Mouse (Mus musculus): ENCODE results near the gene Cdc123. TPM values are rescaled to one million over a fixed set of nuclear protein-coding genes. Genes with fewer than 3 reads are reported as not detected.

Gene Cdc123
- polyA plus RNA-seq (2014; fragmentation: Nextera tagmentation; extraction: Ambion mirVana): 259 and 265 TPM in 2 replicates

DNA sequence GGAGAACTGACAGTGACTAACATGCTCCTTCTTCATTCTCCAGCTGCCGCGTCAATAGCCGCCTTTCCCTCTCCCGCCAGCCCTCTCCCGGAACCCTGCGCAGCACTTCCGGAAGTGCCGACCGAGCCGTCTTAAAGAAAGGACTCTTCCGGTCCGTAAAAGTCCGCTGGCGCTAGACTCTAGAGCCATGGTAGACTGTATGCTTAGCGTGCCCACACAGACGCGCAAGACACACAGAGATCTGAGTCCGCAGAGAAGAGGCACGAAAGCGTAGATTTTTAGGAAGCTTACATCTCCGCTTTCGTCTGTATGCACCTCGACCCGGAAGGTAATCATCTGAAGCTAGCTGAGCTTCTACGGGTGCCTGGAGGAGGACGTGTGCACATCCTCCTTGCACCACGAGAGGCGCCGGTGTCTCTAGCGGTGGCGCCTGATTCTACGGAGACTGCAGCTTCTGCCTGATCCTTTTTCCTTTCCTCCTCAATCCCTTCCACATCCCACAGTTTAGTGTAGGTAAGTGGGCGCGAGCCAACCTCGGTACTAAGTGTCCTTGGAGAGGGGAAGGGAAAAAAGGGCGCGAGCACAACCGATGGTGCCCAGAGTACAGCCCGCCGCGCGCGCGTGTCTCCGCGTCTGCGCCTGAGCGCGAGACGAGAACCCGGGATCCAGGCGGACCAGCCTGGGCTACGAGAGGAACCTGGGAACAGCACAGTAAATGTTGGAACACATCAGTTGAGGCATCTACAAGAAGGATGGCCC, at the start of gene Cdc123, which contains the start of gene Nudt5:
Gene Cdc123, minus strand, starts transcription at position 292 of the 759 bp plus-strand sequence.
Gene Nudt5, plus strand, starts transcription at position 147 of the 759 bp plus-strand sequence.
- Histone ChIP-seq H3K4me1 (ENCODE audit: control insufficient read depth, insufficient read depth, low read length) (peaks cover 12% of the 10 kb centered on the region), H3K9me3 (ENCODE audit: control insufficient read depth, low read length) (no peaks in the 10 kb centered on the region), H3K4me3 (ENCODE audit: low read depth, low read length) (peak within 1 kb of the TSS; percentile 77), H3K36me3 (ENCODE audit: control insufficient read depth, insufficient read depth, low read length) (peaks cover 31% of the 10 kb centered on the region), H3K27me3 (replicated peaks; ENCODE audit: control insufficient read depth, insufficient read depth, low read length) (no peaks in the 10 kb centered on the region), H3K27ac (replicated peaks; ENCODE audit: low read depth, low read length) (peak within 1 kb of the TSS; percentile 88), H3K4me2 (ENCODE audit: low read depth, low read length) (peak within 1 kb of the TSS; percentile 74), H3K9ac (ENCODE audit: low read depth, low read length) (peak within 1 kb of the TSS; percentile 89)
- WGBS: under 1% methylated on average over 53 of the region's 53 CpGs
- peak; percentile 98 for DNase-seq (ENCODE audit: low spot score)
- peak; percentile 97 for ATAC-seq (ENCODE audit: low read depth)

DNA sequence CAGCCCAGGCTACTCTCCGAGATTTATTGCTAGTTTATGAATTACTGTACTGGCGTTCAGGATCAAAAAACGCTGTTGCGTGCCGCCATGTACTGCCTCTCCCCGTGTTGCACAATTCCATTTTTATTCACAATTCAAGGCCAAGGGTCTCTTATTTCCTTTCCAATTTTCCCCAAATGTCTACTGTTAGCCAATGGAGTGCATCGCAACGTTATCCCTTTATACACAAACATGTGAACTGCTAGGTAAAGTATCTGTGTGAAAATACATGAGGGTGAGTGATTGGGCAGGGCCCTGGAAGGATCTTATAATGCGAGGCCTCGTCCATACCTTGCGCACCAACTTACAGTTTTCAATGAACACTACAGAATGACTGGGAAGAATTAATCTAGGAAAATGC, 49.3 kb upstream of the Cdc123 start:
- peak overlapping the region; percentile 64 for H3K4me2 ChIP-seq (ENCODE audit: low read depth, low read length)
- peak; percentile 12 for DNase-seq (ENCODE audit: low spot score)
- H3K9me3 ChIP-seq (ENCODE audit: control insufficient read depth, low read length): no peaks in the 10 kb centered on the region
- 34% methylated on average over 11 of the region's 11 CpGs for WGBS
- H3K27ac ChIP-seq (replicated peaks; ENCODE audit: low read depth, low read length): peak overlapping the region; percentile 85; the same call in 1 of the 2 replicates
- peak overlapping the region; percentile 94 for H3K4me3 ChIP-seq (ENCODE audit: low read depth, low read length)
- peak overlapping the region; percentile 93 for H3K9ac ChIP-seq (ENCODE audit: low read depth, low read length)
- H3K4me1 ChIP-seq (ENCODE audit: control insufficient read depth, insufficient read depth, low read length): peaks cover 4% of the 10 kb centered on the region
- no peaks in the 10 kb centered on the region for H3K27me3 ChIP-seq (replicated peaks; ENCODE audit: control insufficient read depth, insufficient read depth, low read length)
- ATAC-seq (ENCODE audit: low read depth): 0 out of 2 replicates have a peak, but pooled peaks have one; percentile 12
- peaks cover 28% of the 10 kb centered on the region for H3K36me3 ChIP-seq (ENCODE audit: control insufficient read depth, insufficient read depth, low read length)

GRCm38 (mm10) chr2:5889412-5889811, 44.4 kb upstream of the Cdc123 start:
- WGBS: 64% methylated on average over 2 of the region's 2 CpGs
- no peak for ATAC-seq (ENCODE audit: low read depth)
- H3K4me1 ChIP-seq (ENCODE audit: control insufficient read depth, insufficient read depth, low read length): peaks cover 4% of the 10 kb centered on the region
- peaks cover 60% of the 10 kb centered on the region for H3K36me3 ChIP-seq (ENCODE audit: control insufficient read depth, insufficient read depth, low read length)
- no peak overlapping the region for H3K9ac ChIP-seq (ENCODE audit: low read depth, low read length)
- no peaks in the 10 kb centered on the region for H3K9me3 ChIP-seq (ENCODE audit: control insufficient read depth, low read length)
- no peak overlapping the region for H3K4me2 ChIP-seq (ENCODE audit: low read depth, low read length)
- DNase-seq (ENCODE audit: low spot score): peak; percentile 8
- H3K27ac ChIP-seq (replicated peaks; ENCODE audit: low read depth, low read length): no peak overlapping the region
- H3K27me3 ChIP-seq (replicated peaks; ENCODE audit: control insufficient read depth, insufficient read depth, low read length): no peaks in the 10 kb centered on the region
- H3K4me3 ChIP-seq (ENCODE audit: low read depth, low read length): no peak overlapping the region

- Histone ChIP-seq H3K4me1 (ENCODE audit: control insufficient read depth, insufficient read depth, low read length) (no peaks in the 10 kb centered on the region), H3K4me3 (ENCODE audit: low read depth, low read length) (no peak overlapping the region), H3K27ac (replicated peaks; ENCODE audit: low read depth, low read length) (no peak overlapping the region), H3K36me3 (ENCODE audit: control insufficient read depth, insufficient read depth, low read length) (peaks cover 64% of the 10 kb centered on the region), H3K27me3 (replicated peaks; ENCODE audit: control insufficient read depth, insufficient read depth, low read length) (no peaks in the 10 kb centered on the region), H3K9ac (ENCODE audit: low read depth, low read length) (no peak overlapping the region), H3K9me3 (ENCODE audit: control insufficient read depth, low read length) (no peaks in the 10 kb centered on the region), H3K4me2 (ENCODE audit: low read depth, low read length) (no peak overlapping the region)
- WGBS: 86% methylated on average over 5 of the region's 5 CpGs
- ATAC-seq (ENCODE audit: low read depth) (no peak), DNase-seq (ENCODE audit: low spot score) (no peak)
Observed at GRCm38 (mm10) chr2:5888865-5889264, 43.9 kb upstream of the Cdc123 start.

DNA sequence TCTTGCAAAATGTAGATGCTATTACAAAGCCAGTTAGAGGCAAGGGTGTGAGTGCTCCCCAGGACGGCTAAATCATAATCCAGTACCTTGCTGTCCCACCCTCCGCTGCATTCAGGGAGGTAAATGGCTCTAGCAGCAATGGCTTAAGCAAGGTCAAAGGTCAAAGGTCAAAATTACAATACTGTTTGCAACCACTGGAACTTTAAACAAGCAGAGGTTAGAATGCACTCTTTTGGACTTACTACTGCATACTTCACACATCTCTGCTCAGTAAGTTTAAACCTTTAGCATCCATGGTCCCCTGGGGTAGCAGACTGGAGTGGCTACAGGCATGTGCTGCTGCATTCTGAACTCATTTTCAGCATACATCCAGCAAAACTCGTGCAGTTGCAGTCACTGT, 32.5 kb upstream of the Cdc123 start:
- Histone ChIP-seq H3K36me3 (ENCODE audit: control insufficient read depth, insufficient read depth, low read length) (peaks cover 88% of the 10 kb centered on the region), H3K27ac (replicated peaks; ENCODE audit: low read depth, low read length) (no peak overlapping the region), H3K27me3 (replicated peaks; ENCODE audit: control insufficient read depth, insufficient read depth, low read length) (no peaks in the 10 kb centered on the region), H3K4me1 (ENCODE audit: control insufficient read depth, insufficient read depth, low read length) (no peaks in the 10 kb centered on the region), H3K4me2 (ENCODE audit: low read depth, low read length) (no peak overlapping the region), H3K9me3 (ENCODE audit: control insufficient read depth, low read length) (no peaks in the 10 kb centered on the region), H3K4me3 (ENCODE audit: low read depth, low read length) (no peak overlapping the region), H3K9ac (ENCODE audit: low read depth, low read length) (no peak overlapping the region)
- no peak for DNase-seq (ENCODE audit: low spot score)
- ATAC-seq (ENCODE audit: low read depth): no peak
- WGBS: 80% methylated on average over 3 of the region's 3 CpGs

DNA sequence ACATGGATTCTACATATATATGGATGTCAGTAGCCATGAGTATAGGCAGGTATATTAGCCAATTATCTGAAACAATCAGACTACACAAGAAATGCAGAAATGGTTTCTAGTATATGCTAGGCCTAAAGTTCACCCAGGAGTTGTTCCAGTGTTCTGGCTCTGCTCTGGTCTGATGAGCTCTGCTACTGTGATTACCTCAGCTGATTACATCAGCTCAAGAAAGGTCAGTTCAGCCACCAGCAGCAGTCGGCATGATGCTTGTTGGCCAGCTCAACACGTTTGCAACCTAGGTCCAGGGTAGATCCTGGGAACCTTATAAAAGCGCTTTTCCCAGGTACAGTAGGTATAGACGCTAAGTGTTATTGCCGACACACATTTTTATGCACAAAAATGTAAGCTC, 24.8 kb upstream of the Cdc123 start:
- WGBS: 93% methylated on average over 5 of the region's 5 CpGs
- H3K36me3 ChIP-seq (ENCODE audit: control insufficient read depth, insufficient read depth, low read length): peaks cover 79% of the 10 kb centered on the region
- no peak for ATAC-seq (ENCODE audit: low read depth)

GRCm38 (mm10) chr2:5867681-5868080, 22.7 kb upstream of the Cdc123 start:
- Histone ChIP-seq H3K4me3 (ENCODE audit: low read depth, low read length) (no peak overlapping the region), H3K4me2 (ENCODE audit: low read depth, low read length) (no peak overlapping the region), H3K27ac (replicated peaks; ENCODE audit: low read depth, low read length) (no peak overlapping the region), H3K9me3 (ENCODE audit: control insufficient read depth, low read length) (no peaks in the 10 kb centered on the region), H3K27me3 (replicated peaks; ENCODE audit: control insufficient read depth, insufficient read depth, low read length) (no peaks in the 10 kb centered on the region), H3K4me1 (ENCODE audit: control insufficient read depth, insufficient read depth, low read length) (no peaks in the 10 kb centered on the region), H3K9ac (ENCODE audit: low read depth, low read length) (no peak overlapping the region), H3K36me3 (ENCODE audit: control insufficient read depth, insufficient read depth, low read length) (peaks cover 79% of the 10 kb centered on the region)
- DNase-seq (ENCODE audit: low spot score) (no peak), ATAC-seq (ENCODE audit: low read depth) (no peak)
- WGBS: 83% methylated on average over 2 of the region's 2 CpGs

More for the DNA sequence above, 24.8 kb upstream of the Cdc123 start:
- DNase-seq (ENCODE audit: low spot score): no peak
- no peak overlapping the region for H3K4me3 ChIP-seq (ENCODE audit: low read depth, low read length)
- no peak overlapping the region for H3K27ac ChIP-seq (replicated peaks; ENCODE audit: low read depth, low read length)
- H3K4me1 ChIP-seq (ENCODE audit: control insufficient read depth, insufficient read depth, low read length): no peaks in the 10 kb centered on the region
- H3K4me2 ChIP-seq (ENCODE audit: low read depth, low read length): no peak overlapping the region
- H3K9ac ChIP-seq (ENCODE audit: low read depth, low read length): no peak overlapping the region
- no peaks in the 10 kb centered on the region for H3K27me3 ChIP-seq (replicated peaks; ENCODE audit: control insufficient read depth, insufficient read depth, low read length)
- no peaks in the 10 kb centered on the region for H3K9me3 ChIP-seq (ENCODE audit: control insufficient read depth, low read length)

DNA sequence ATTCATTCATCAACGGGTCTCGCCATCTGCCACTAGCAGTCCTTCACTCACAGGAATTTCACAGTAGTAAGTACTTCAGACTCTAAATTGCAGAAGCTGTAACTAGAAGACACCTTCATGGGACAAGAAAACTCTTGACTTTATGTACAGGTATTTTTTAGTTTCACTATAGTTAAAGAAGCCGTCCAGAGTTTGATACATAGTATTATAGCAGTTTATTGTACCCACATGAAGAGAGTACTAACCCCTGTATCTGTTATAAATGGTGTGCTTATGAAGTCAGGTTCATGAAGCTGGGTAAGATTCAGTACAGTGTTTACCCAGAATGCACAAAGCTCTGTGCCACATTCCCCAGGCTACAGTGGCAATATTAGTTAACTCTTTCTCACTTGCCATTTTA, 17.9 kb upstream of the Cdc123 start, which contains the start of gene Gm13199:
Gene Gm13199, minus strand, starts transcription at position 101 of the 400 bp plus-strand sequence.
- DNase-seq (ENCODE audit: low spot score) (no peak), ATAC-seq (ENCODE audit: low read depth) (no peak)
- Histone ChIP-seq H3K27me3 (replicated peaks; ENCODE audit: control insufficient read depth, insufficient read depth, low read length) (no peaks in the 10 kb centered on the region), H3K36me3 (ENCODE audit: control insufficient read depth, insufficient read depth, low read length) (peaks cover 76% of the 10 kb centered on the region), H3K4me2 (ENCODE audit: low read depth, low read length) (no peak within 1 kb of the TSS), H3K4me1 (ENCODE audit: control insufficient read depth, insufficient read depth, low read length) (no peaks in the 10 kb centered on the region), H3K9me3 (ENCODE audit: control insufficient read depth, low read length) (no peaks in the 10 kb centered on the region), H3K9ac (ENCODE audit: low read depth, low read length) (no peak within 1 kb of the TSS), H3K4me3 (ENCODE audit: low read depth, low read length) (no peak within 1 kb of the TSS), H3K27ac (replicated peaks; ENCODE audit: low read depth, low read length) (no peak within 1 kb of the TSS)
- 94% methylated on average over 3 of the region's 3 CpGs for WGBS
